Mouse (Mus musculus) embryonic facial prominence, embryonic 14.5 days (tissue): ENCODE data around the gene Naa60. TPM values are rescaled to one million over a fixed set of nuclear protein-coding genes. Genes with fewer than 3 reads are reported as not detected.
A peak's percentile ranks its signal among the peaks of the same experiment; 100 is the strongest.

Source experiments
- ATAC-seq: fragments of 200-750 bp; cut with Nextera tagmentation; 2 replicates; pipeline ENCODE4 v1.8.0; 2017; ENCODE audit warnings: low read depth, moderate number of reproducible peaks, moderate TSS enrichment
- DNase-seq: peaks from one replicate; pipeline ENCODE4 v3.0.0-alpha.2; 2015; ENCODE audit warnings: low spot score
- H3K27ac ChIP-seq: fragments of 300-500 bp; sonication (generic); replicated peaks from 2 replicates; pipeline ENCODE4 v1.5.1; 2014; ENCODE audit warnings: low read depth, mild to moderate bottlenecking, low read length, moderate library complexity
- H3K27me3 ChIP-seq: fragments of 300-500 bp; sonication (generic); replicated peaks from 2 replicates; pipeline ENCODE4 v1.6.1; 2014; ENCODE audit warnings: low read length; ENCODE audit not compliant: control insufficient read depth, insufficient read depth
- H3K36me3 ChIP-seq: fragments of 300-500 bp; sonication (generic); 2 replicates; pipeline ENCODE4 v1.6.1; 2014; ENCODE audit warnings: low read length, mixed read lengths; ENCODE audit not compliant: control insufficient read depth, insufficient read depth
- H3K4me1 ChIP-seq: fragments of 300-500 bp; sonication (generic); 2 replicates; pipeline ENCODE4 v1.6.1; 2014; ENCODE audit warnings: antibody characterized with exemption, low read length; ENCODE audit not compliant: control insufficient read depth, insufficient read depth
- H3K4me2 ChIP-seq: fragments of 300-500 bp; sonication (generic); 2 replicates; pipeline ENCODE4 v1.6.1; 2014; ENCODE audit warnings: low read depth, mild to moderate bottlenecking, low read length, moderate library complexity, mixed read lengths
- H3K4me3 ChIP-seq: fragments of 300-500 bp; sonication (generic); 2 replicates; pipeline ENCODE4 v1.5.1; 2014; ENCODE audit warnings: low read depth, mild to moderate bottlenecking, low read length
- H3K9ac ChIP-seq: fragments of 300-500 bp; sonication (generic); 2 replicates; pipeline ENCODE4 v1.6.1; 2014; ENCODE audit warnings: low read depth, mild to moderate bottlenecking, low read length, moderate library complexity, mixed read lengths
- H3K9me3 ChIP-seq: fragments of 300-500 bp; sonication (generic); 2 replicates; pipeline ENCODE4 v1.6.1; 2016; ENCODE audit warnings: low read length; ENCODE audit not compliant: control insufficient read depth
- WGBS: fragments of 180-500 bp; shearing (Covaris S2); extraction: QIAGEN DNeasy Blood & Tissue Kit; methylation state at CpG from one replicate; pipeline ENCODE4 v1.1.7; 2014; 5-methylcytosine and 5-hydroxymethylcytosine counted together
- polyA plus RNA-seq: library from polyadenylated mRNA; unstranded; fragments of >200 nt; fragmentation: Nextera tagmentation; extraction: Ambion mirVana; gene quantifications from 2 replicates; pipeline ENCODE4 v1.2.1, GENCODE M21; 2014

Gene Naa60
- polyA plus RNA-seq, 1 experiment from 2014 or later = 55.4 TPM

GRCm38 (mm10) chr16:3871815-3872214, 360 bp upstream of the Naa60 start:
- Histone ChIP-seq H3K27ac (no peak overlapping the region), H3K27me3 (no peaks in the 10 kb centered on the region), H3K36me3 (peaks cover 11% of the 10 kb centered on the region), H3K4me2 (peak overlapping the region; percentile 79), H3K9ac (peak overlapping the region; percentile 63), H3K4me3 (peak overlapping the region; percentile 63), H3K9me3 (no peaks in the 10 kb centered on the region), H3K4me1 (peaks cover 12% of the 10 kb centered on the region; the same call in 1 of the 2 replicates)
- ATAC-seq (peak; percentile 9; the same call in 1 of the 2 replicates), DNase-seq (no peak)
- 3% methylated on average over 16 of the region's 16 CpGs for WGBS

GRCm38 (mm10) chr16:3876346-3876745, 4.2 kb downstream of the Naa60 start:
- Histone ChIP-seq H3K27ac (no peak overlapping the region), H3K9me3 (no peaks in the 10 kb centered on the region), H3K4me3 (no peak overlapping the region), H3K4me2 (no peak overlapping the region), H3K9ac (no peak overlapping the region), H3K36me3 (0 out of 2 replicates have a peak, but pooled peaks cover 7% of the 10 kb centered on the region), H3K27me3 (no peaks in the 10 kb centered on the region), H3K4me1 (peaks cover 10% of the 10 kb centered on the region; the same call in 1 of the 2 replicates)
- DNase-seq (no peak), ATAC-seq (no peak)
- WGBS = 91% methylated on average over 4 of the region's 4 CpGs

- H3K9me3 ChIP-seq = no peaks in the 10 kb centered on the region
- WGBS = under 1% methylated on average over 42 of the region's 88 CpGs
- H3K36me3 ChIP-seq = no peaks in the 10 kb centered on the region
- DNase-seq (peak; percentile 97), ATAC-seq (peak; percentile 99)
- H3K9ac ChIP-seq = peak within 1 kb of the TSS; percentile 91
- peak within 1 kb of the TSS; percentile 95 for H3K4me3 ChIP-seq
- peak within 1 kb of the TSS; percentile 71 for H3K4me2 ChIP-seq
- no peaks in the 10 kb centered on the region for H3K27me3 ChIP-seq
- H3K4me1 ChIP-seq = no peaks in the 10 kb centered on the region
- H3K27ac ChIP-seq = peak within 1 kb of the TSS; percentile 83
These were observed 12.3 kb downstream of the Naa60 start, which contains the start of the genes Zfp597 and Gm20695 for GRCm38 (mm10) chr16:3884201-3885064. Gene Zfp597 (minus strand): TSS chr16:3884561. Gene Gm20695 (plus strand): TSS chr16:3884648.

GRCm38 (mm10) chr16:3885065-3885670, 13.0 kb downstream of the Naa60 start:
- H3K27ac ChIP-seq = peak overlapping the region; percentile 83
- H3K27me3 ChIP-seq = no peaks in the 10 kb centered on the region
- no peaks in the 10 kb centered on the region for H3K36me3 ChIP-seq
- peak; percentile 23 for DNase-seq
- 5% methylated on average over 8 of the region's 10 CpGs for WGBS
- peak overlapping the region; percentile 91 for H3K9ac ChIP-seq
- H3K4me2 ChIP-seq = peak overlapping the region; percentile 71
- H3K4me1 ChIP-seq = no peaks in the 10 kb centered on the region
- peak overlapping the region; percentile 95 for H3K4me3 ChIP-seq
- H3K9me3 ChIP-seq = no peaks in the 10 kb centered on the region
- no peak for ATAC-seq

- no peak overlapping the region for H3K9ac ChIP-seq
- no peak overlapping the region for H3K4me3 ChIP-seq
- H3K27ac ChIP-seq = no peak overlapping the region
- H3K4me1 ChIP-seq = no peaks in the 10 kb centered on the region
- DNase-seq (no peak), ATAC-seq (no peak)
- peaks cover 8% of the 10 kb centered on the region; the same call in 1 of the 2 replicates for H3K36me3 ChIP-seq
- WGBS = 94% methylated on average over 14 of the region's 14 CpGs
- H3K27me3 ChIP-seq = no peaks in the 10 kb centered on the region
- no peaks in the 10 kb centered on the region for H3K9me3 ChIP-seq
- no peak overlapping the region for H3K4me2 ChIP-seq
These were observed 19.6 kb downstream of the Naa60 start for GRCm38 (mm10) chr16:3891621-3892295.

GRCm38 (mm10) chr16:3893739-3894138, 21.6 kb downstream of the Naa60 start:
- WGBS = 54% methylated on average over 3 of the region's 3 CpGs
- ATAC-seq = no peak

GRCm38 (mm10) chr16:3895173-3895792, 23.1 kb downstream of the Naa60 start:
- Histone ChIP-seq H3K27ac (peak overlapping the region; percentile 25; the same call in 1 of the 2 replicates), H3K27me3 (no peaks in the 10 kb centered on the region), H3K9ac (no peak overlapping the region), H3K36me3 (peaks cover 42% of the 10 kb centered on the region), H3K9me3 (no peaks in the 10 kb centered on the region), H3K4me1 (no peaks in the 10 kb centered on the region), H3K4me2 (no peak overlapping the region), H3K4me3 (no peak overlapping the region)
- 61% methylated on average over 9 of the region's 9 CpGs for WGBS
- DNase-seq = peak; percentile 31
- no peak for ATAC-seq

More at GRCm38 (mm10) chr16:3893739-3894138, 21.6 kb downstream of the Naa60 start:
- Histone ChIP-seq H3K27ac (no peak overlapping the region), H3K36me3 (peaks cover 26% of the 10 kb centered on the region), H3K4me2 (no peak overlapping the region), H3K4me3 (no peak overlapping the region), H3K9me3 (no peaks in the 10 kb centered on the region), H3K9ac (no peak overlapping the region), H3K4me1 (no peaks in the 10 kb centered on the region), H3K27me3 (no peaks in the 10 kb centered on the region)
- DNase-seq = no peak

GRCm38 (mm10) chr16:3896046-3896445, 23.9 kb downstream of the Naa60 start:
- DNase-seq (no peak), ATAC-seq (no peak)
- no peak overlapping the region for H3K9ac ChIP-seq
- no peak overlapping the region for H3K27ac ChIP-seq
- H3K36me3 ChIP-seq = peaks cover 49% of the 10 kb centered on the region
- no peak overlapping the region for H3K4me3 ChIP-seq
- no peak overlapping the region for H3K4me2 ChIP-seq
- H3K27me3 ChIP-seq = no peaks in the 10 kb centered on the region
- no peaks in the 10 kb centered on the region for H3K9me3 ChIP-seq
- H3K4me1 ChIP-seq = no peaks in the 10 kb centered on the region
- 77% methylated on average over 6 of the region's 6 CpGs for WGBS
